Mouse (Mus musculus): ENCODE data around the gene Fbh1. TPM values are rescaled to one million over a fixed set of nuclear protein-coding genes. Genes with fewer than 3 reads are reported as not detected.

Fbh1 gene
- total RNA-seq (2014; rRNA removed), result 95.1 and 102 TPM in 2 replicates
- polyA plus RNA-seq (2015; fragmentation: Nextera tagmentation; extraction: Ambion mirVana), result 85.0 TPM in 2 replicates

DNA sequence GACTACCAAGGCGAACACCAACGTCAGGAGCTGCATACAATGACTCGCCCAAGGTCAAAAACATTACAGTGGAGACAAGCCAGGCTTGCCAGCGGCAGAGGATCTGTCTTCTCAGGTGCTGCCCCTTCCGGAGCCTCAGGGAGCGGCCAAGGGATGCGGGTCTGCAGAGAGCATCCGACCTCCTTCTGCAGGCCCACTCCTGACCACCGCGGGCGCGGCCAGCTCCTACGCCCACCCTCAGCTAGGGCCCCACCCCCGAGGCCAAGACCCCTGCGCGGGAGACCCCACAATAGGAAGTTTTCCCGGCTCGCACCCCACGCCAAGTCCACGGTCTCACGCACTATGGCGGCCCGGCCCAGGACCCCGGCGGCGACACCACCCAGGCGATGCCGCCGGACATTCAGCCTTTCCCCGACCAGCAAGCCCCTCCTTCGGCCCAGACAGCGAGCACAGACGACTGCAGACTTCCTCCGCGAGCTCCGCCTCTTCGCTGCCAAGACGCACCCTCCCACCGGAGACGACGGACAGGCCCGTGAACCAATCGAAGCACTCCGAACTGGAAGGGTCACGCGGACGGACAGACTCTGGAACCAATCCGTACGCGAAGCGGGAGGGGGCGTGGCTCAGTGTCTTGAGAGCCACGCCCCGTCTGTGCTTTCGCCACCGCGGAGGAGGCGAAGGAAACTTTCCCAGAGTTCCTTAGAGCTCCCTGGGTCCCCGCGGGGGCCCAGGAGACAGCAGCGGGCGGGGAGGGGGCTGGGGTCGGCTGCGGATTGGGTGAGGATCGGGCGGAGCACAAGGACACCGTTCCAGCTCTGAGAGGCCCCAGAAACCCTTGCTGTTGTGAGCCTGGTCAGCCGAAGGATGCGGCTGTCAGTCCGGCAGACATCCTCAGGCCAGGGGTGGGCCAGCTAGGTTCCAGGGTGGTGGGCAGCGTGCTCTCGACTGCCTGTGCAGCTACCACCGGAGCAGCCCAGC is at the start of gene Fbh1, which contains the start of gene Ankrd16:
TSS of gene Fbh1 (minus strand) at position 492 of the 978 bp plus-strand sequence.
TSS of gene Ankrd16 (plus strand) at position 786 of the 978 bp plus-strand sequence.
- DNase-seq (ENCODE audit: low spot score), result peak; percentile 100
- WGBS, result under 1% methylated on average over 72 of the region's 73 CpGs
- H3K4me1 ChIP-seq (ENCODE audit: insufficient read depth, low read length), result peaks cover 20% of the 10 kb centered on the region
- peak within 1 kb of the TSS; percentile 88 for H3K9ac ChIP-seq (replicated peaks; ENCODE audit: low read length, poor library complexity, severe bottlenecking)
- H3K9me3 ChIP-seq (ENCODE audit: low read length), result no peaks in the 10 kb centered on the region
- peak within 1 kb of the TSS; percentile 98 for H3K27ac ChIP-seq (ENCODE audit: low read depth, low read length)
- TF ChIP-seq CTCF (IDR thresholded peaks at IDR 0.05), result peak; percentile 43; the same call in 1 of the 2 replicates
- peaks cover 5% of the 10 kb centered on the region; the same call in 1 of the 2 replicates for H3K36me3 ChIP-seq (ENCODE audit: insufficient read depth, low read length)
- H3K4me2 ChIP-seq (ENCODE audit: low read depth, low read length, poor library complexity, severe bottlenecking), result peak within 1 kb of the TSS; percentile 87
- ATAC-seq (ENCODE audit: low FRiP score), result peak; percentile 96
- H3K4me3 ChIP-seq (ENCODE audit: low read depth, low read length), result peak within 1 kb of the TSS; percentile 88
- H3K27me3 ChIP-seq (ENCODE audit: insufficient read depth, low read length), result no peaks in the 10 kb centered on the region

DNA sequence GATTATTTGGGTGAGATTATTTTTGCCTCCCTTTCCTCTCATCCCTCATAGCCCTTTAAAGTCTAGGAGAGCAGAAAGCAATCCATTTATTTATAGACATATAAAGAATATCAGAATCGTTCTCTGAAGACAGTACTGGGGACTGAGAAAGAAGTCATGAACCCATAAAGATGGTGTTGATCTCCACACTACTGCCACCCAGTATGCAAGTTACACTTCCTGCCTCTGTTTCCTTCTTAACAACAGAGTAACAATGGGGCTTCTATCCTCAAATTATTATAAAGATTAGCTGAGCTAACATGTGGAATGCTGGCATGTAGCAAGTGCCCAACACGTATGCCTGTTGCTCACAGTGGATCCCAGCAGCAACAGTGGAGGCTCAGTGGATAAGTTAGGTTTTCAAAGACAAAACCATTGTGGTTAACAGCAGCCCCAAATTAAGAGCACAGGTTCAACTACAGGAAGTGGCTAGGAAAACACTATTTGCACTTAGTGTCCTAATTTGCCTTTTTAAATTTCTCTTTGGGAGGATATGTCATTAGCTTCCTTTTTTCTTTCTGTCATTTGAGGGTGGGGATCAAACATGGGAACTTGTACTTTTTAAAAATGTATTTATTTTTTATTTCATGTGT is 24.0 kb upstream of the Fbh1 start:
- no peak for DNase-seq (ENCODE audit: low spot score)
- TF ChIP-seq CTCF (IDR thresholded peaks at IDR 0.05), result no peak
- no peak overlapping the region for H3K4me3 ChIP-seq (ENCODE audit: low read depth, low read length)
- no peaks in the 10 kb centered on the region for H3K4me1 ChIP-seq (ENCODE audit: insufficient read depth, low read length)
- H3K4me2 ChIP-seq (ENCODE audit: low read depth, low read length, poor library complexity, severe bottlenecking), result no peak overlapping the region
- ATAC-seq (ENCODE audit: low FRiP score), result no peak
- no peak overlapping the region for H3K9ac ChIP-seq (replicated peaks; ENCODE audit: low read length, poor library complexity, severe bottlenecking)
- H3K9me3 ChIP-seq (ENCODE audit: low read length), result no peaks in the 10 kb centered on the region
- H3K27me3 ChIP-seq (ENCODE audit: insufficient read depth, low read length), result no peaks in the 10 kb centered on the region
- H3K36me3 ChIP-seq (ENCODE audit: insufficient read depth, low read length), result no peaks in the 10 kb centered on the region
- WGBS, result 92% methylated on average over 2 of the region's 2 CpGs
- H3K27ac ChIP-seq (ENCODE audit: low read depth, low read length), result no peak overlapping the region

DNA sequence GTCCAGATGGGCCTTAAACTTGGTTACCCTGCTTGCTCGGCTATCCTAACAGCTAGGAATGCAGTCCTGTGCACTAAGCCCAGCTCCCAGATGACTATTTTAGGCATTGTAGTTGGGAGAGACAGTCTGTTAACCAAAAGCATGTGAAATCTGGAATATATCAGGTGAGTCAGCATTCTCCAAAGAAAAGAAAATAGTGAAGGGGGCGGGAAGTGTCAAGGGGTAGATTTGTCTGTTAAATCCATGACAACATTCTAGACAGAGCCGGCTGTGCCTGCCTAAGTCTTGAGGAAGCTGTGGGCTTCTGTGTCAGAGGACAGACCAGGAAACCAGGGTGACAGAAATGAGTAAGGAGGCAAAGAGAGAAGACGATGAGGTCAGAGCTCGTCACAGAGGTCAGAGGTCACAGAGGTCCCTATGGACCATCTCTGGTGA is 20.6 kb upstream of the Fbh1 start:
- H3K4me3 ChIP-seq (ENCODE audit: low read depth, low read length), result no peak overlapping the region
- no peaks in the 10 kb centered on the region for H3K9me3 ChIP-seq (ENCODE audit: low read length)
- no peak for ATAC-seq (ENCODE audit: low FRiP score)
- H3K27ac ChIP-seq (ENCODE audit: low read depth, low read length), result no peak overlapping the region
- peaks cover 9% of the 10 kb centered on the region; the same call in 1 of the 2 replicates for H3K36me3 ChIP-seq (ENCODE audit: insufficient read depth, low read length)
- no peak for TF ChIP-seq CTCF (IDR thresholded peaks at IDR 0.05)
- H3K27me3 ChIP-seq (ENCODE audit: insufficient read depth, low read length), result no peaks in the 10 kb centered on the region
- 73% methylated on average over 5 of the region's 5 CpGs for WGBS
- no peak overlapping the region for H3K9ac ChIP-seq (replicated peaks; ENCODE audit: low read length, poor library complexity, severe bottlenecking)
- no peak for DNase-seq (ENCODE audit: low spot score)
- no peak overlapping the region for H3K4me2 ChIP-seq (ENCODE audit: low read depth, low read length, poor library complexity, severe bottlenecking)
- H3K4me1 ChIP-seq (ENCODE audit: insufficient read depth, low read length), result no peaks in the 10 kb centered on the region

DNA sequence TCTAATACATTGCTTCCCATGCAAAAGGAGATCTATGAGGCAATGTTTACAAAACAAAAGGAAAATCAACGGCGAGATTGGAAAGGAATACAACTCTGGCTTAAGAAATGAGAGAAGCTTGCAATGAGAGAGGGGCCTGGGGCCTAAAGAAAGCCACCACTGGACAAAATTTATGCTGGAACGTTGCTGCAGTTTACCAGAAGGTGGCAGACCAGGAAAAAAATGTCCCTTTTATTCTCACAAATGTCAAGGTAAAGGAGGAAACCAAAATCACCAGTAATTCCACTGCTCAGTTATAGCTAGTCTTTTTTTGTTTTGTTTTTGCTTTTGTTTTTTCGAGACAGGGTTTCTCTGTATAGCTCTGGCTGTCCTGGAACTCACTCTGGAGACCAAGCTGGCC is 17.3 kb upstream of the Fbh1 start:
- peak; percentile 61 for TF ChIP-seq CTCF (IDR thresholded peaks at IDR 0.05)
- Histone ChIP-seq H3K36me3 (ENCODE audit: insufficient read depth, low read length) (peaks cover 32% of the 10 kb centered on the region), H3K27ac (ENCODE audit: low read depth, low read length) (no peak overlapping the region), H3K4me2 (ENCODE audit: low read depth, low read length, poor library complexity, severe bottlenecking) (no peak overlapping the region), H3K9me3 (ENCODE audit: low read length) (no peaks in the 10 kb centered on the region), H3K27me3 (ENCODE audit: insufficient read depth, low read length) (no peaks in the 10 kb centered on the region), H3K9ac (replicated peaks; ENCODE audit: low read length, poor library complexity, severe bottlenecking) (no peak overlapping the region), H3K4me1 (ENCODE audit: insufficient read depth, low read length) (no peaks in the 10 kb centered on the region), H3K4me3 (ENCODE audit: low read depth, low read length) (no peak overlapping the region)
- 73% methylated on average over 4 of the region's 4 CpGs for WGBS
- DNase-seq (ENCODE audit: low spot score), result peak; percentile 13
- no peak for ATAC-seq (ENCODE audit: low FRiP score)

DNA sequence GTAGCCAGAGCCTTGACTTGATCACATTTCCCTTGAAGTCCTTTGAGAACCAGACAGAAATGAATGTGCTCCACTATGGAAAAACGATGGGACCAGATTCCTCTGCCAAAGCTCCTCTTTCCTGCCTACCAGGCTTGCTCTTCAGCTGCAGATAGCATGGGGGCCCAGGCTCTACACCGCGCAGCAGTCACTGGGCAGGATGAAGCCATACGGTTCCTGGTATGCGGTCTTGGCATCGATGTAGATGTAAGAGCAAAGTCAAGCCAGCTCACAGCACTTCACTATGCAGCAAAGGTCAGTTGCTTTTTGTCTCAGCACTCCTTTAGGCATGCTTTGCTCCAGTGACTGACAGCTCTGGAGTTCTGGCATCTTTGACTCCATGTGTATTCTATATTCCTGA is 6.8 kb upstream of the Fbh1 start:
- DNase-seq (ENCODE audit: low spot score), result no peak
- Histone ChIP-seq H3K27me3 (ENCODE audit: insufficient read depth, low read length) (no peaks in the 10 kb centered on the region), H3K9me3 (ENCODE audit: low read length) (no peaks in the 10 kb centered on the region), H3K36me3 (ENCODE audit: insufficient read depth, low read length) (peaks cover 48% of the 10 kb centered on the region), H3K4me3 (ENCODE audit: low read depth, low read length) (no peak overlapping the region), H3K9ac (replicated peaks; ENCODE audit: low read length, poor library complexity, severe bottlenecking) (no peak overlapping the region), H3K27ac (ENCODE audit: low read depth, low read length) (no peak overlapping the region), H3K4me2 (ENCODE audit: low read depth, low read length, poor library complexity, severe bottlenecking) (no peak overlapping the region), H3K4me1 (ENCODE audit: insufficient read depth, low read length) (peaks cover 7% of the 10 kb centered on the region)
- ATAC-seq (ENCODE audit: low FRiP score), result no peak
- 97% methylated on average over 6 of the region's 6 CpGs for WGBS
- no peak for TF ChIP-seq CTCF (IDR thresholded peaks at IDR 0.05)
